Mouse (Mus musculus): ENCODE data around the gene Nsun4. TPM values are rescaled to one million over a fixed set of nuclear protein-coding genes. Genes with fewer than 3 reads are reported as not detected.

Gene Nsun4
- polyA plus RNA-seq, 1 experiment from 2014 or later = 21.3 TPM

- no peak overlapping the region for H3K4me2 ChIP-seq (ENCODE audit: low read depth, low read length)
- ATAC-seq (replicated peaks; ENCODE audit: insufficient number of reproducible peaks, low FRiP score, low TSS enrichment, low read depth) (no peak), DNase-seq (ENCODE audit: low spot score) (no peak)
- no peak overlapping the region for H3K9ac ChIP-seq (replicated peaks; ENCODE audit: low read length)
- no peaks in the 10 kb centered on the region for H3K4me1 ChIP-seq (ENCODE audit: control insufficient read depth, insufficient read depth, low read length)
- H3K27ac ChIP-seq (replicated peaks; ENCODE audit: low read depth, low read length) = no peak overlapping the region
- peaks cover under 1% of the 10 kb centered on the region for H3K27me3 ChIP-seq (ENCODE audit: control insufficient read depth, insufficient read depth, low read length)
- H3K9me3 ChIP-seq (replicated peaks; ENCODE audit: control insufficient read depth, low read length) = no peaks in the 10 kb centered on the region
- no peak overlapping the region for H3K4me3 ChIP-seq (ENCODE audit: low read depth, low read length)
- WGBS = 83% methylated on average over 8 of the region's 8 CpGs
- no peaks in the 10 kb centered on the region for H3K36me3 ChIP-seq (replicated peaks; ENCODE audit: control insufficient read depth, insufficient read depth, low read depth, low read length)
Measured at GRCm38 (mm10) chr4:116010186-116010585, 43.5 kb downstream of the Nsun4 start.

- WGBS = 70% methylated on average over 4 of the region's 4 CpGs
- H3K9ac ChIP-seq (replicated peaks; ENCODE audit: low read length) = no peak overlapping the region
- no peaks in the 10 kb centered on the region for H3K9me3 ChIP-seq (replicated peaks; ENCODE audit: control insufficient read depth, low read length)
- H3K4me1 ChIP-seq (ENCODE audit: control insufficient read depth, insufficient read depth, low read length) = no peaks in the 10 kb centered on the region
- H3K4me2 ChIP-seq (ENCODE audit: low read depth, low read length) = no peak overlapping the region
- no peak overlapping the region for H3K4me3 ChIP-seq (ENCODE audit: low read depth, low read length)
- H3K36me3 ChIP-seq (replicated peaks; ENCODE audit: control insufficient read depth, insufficient read depth, low read depth, low read length) = no peaks in the 10 kb centered on the region
- ATAC-seq (replicated peaks; ENCODE audit: insufficient number of reproducible peaks, low FRiP score, low TSS enrichment, low read depth) (no peak), DNase-seq (ENCODE audit: low spot score) (no peak)
- no peaks in the 10 kb centered on the region for H3K27me3 ChIP-seq (ENCODE audit: control insufficient read depth, insufficient read depth, low read length)
- no peak overlapping the region for H3K27ac ChIP-seq (replicated peaks; ENCODE audit: low read depth, low read length)
Measured at GRCm38 (mm10) chr4:116001206-116001605, 52.5 kb downstream of the Nsun4 start.

GRCm38 (mm10) chr4:116000671-116001070, 53.0 kb downstream of the Nsun4 start:
- 43% methylated on average over 6 of the region's 6 CpGs for WGBS
- Histone ChIP-seq H3K4me1 (ENCODE audit: control insufficient read depth, insufficient read depth, low read length) (no peaks in the 10 kb centered on the region), H3K27ac (replicated peaks; ENCODE audit: low read depth, low read length) (no peak overlapping the region), H3K9ac (replicated peaks; ENCODE audit: low read length) (no peak overlapping the region), H3K4me3 (ENCODE audit: low read depth, low read length) (no peak overlapping the region), H3K9me3 (replicated peaks; ENCODE audit: control insufficient read depth, low read length) (no peaks in the 10 kb centered on the region), H3K4me2 (ENCODE audit: low read depth, low read length) (no peak overlapping the region), H3K27me3 (ENCODE audit: control insufficient read depth, insufficient read depth, low read length) (no peaks in the 10 kb centered on the region), H3K36me3 (replicated peaks; ENCODE audit: control insufficient read depth, insufficient read depth, low read depth, low read length) (no peaks in the 10 kb centered on the region)
- ATAC-seq (replicated peaks; ENCODE audit: insufficient number of reproducible peaks, low FRiP score, low TSS enrichment, low read depth) (no peak), DNase-seq (ENCODE audit: low spot score) (no peak)

GRCm38 (mm10) chr4:115996729-115997128, 56.9 kb downstream of the Nsun4 start:
- ATAC-seq (replicated peaks; ENCODE audit: insufficient number of reproducible peaks, low FRiP score, low TSS enrichment, low read depth) = no peak
- H3K27me3 ChIP-seq (ENCODE audit: control insufficient read depth, insufficient read depth, low read length) = no peaks in the 10 kb centered on the region
- WGBS = 76% methylated on average over 4 of the region's 4 CpGs
- H3K4me2 ChIP-seq (ENCODE audit: low read depth, low read length) = no peak overlapping the region
- DNase-seq (ENCODE audit: low spot score) = no peak
- no peaks in the 10 kb centered on the region for H3K4me1 ChIP-seq (ENCODE audit: control insufficient read depth, insufficient read depth, low read length)
- no peak overlapping the region for H3K27ac ChIP-seq (replicated peaks; ENCODE audit: low read depth, low read length)
- H3K4me3 ChIP-seq (ENCODE audit: low read depth, low read length) = no peak overlapping the region
- H3K36me3 ChIP-seq (replicated peaks; ENCODE audit: control insufficient read depth, insufficient read depth, low read depth, low read length) = no peaks in the 10 kb centered on the region
- H3K9ac ChIP-seq (replicated peaks; ENCODE audit: low read length) = no peak overlapping the region
- no peaks in the 10 kb centered on the region for H3K9me3 ChIP-seq (replicated peaks; ENCODE audit: control insufficient read depth, low read length)

GRCm38 (mm10) chr4:115995376-115995730, 58.3 kb downstream of the Nsun4 start:
- H3K4me2 ChIP-seq (ENCODE audit: low read depth, low read length) = no peak overlapping the region
- H3K4me1 ChIP-seq (ENCODE audit: control insufficient read depth, insufficient read depth, low read length) = no peaks in the 10 kb centered on the region
- no peaks in the 10 kb centered on the region for H3K36me3 ChIP-seq (replicated peaks; ENCODE audit: control insufficient read depth, insufficient read depth, low read depth, low read length)
- DNase-seq (ENCODE audit: low spot score) (no peak), ATAC-seq (replicated peaks; ENCODE audit: insufficient number of reproducible peaks, low FRiP score, low TSS enrichment, low read depth) (no peak)
- 68% methylated on average over 2 of the region's 2 CpGs for WGBS
- H3K27me3 ChIP-seq (ENCODE audit: control insufficient read depth, insufficient read depth, low read length) = no peaks in the 10 kb centered on the region
- H3K27ac ChIP-seq (replicated peaks; ENCODE audit: low read depth, low read length) = no peak overlapping the region
- H3K9ac ChIP-seq (replicated peaks; ENCODE audit: low read length) = no peak overlapping the region
- H3K9me3 ChIP-seq (replicated peaks; ENCODE audit: control insufficient read depth, low read length) = no peaks in the 10 kb centered on the region
- no peak overlapping the region for H3K4me3 ChIP-seq (ENCODE audit: low read depth, low read length)

- Histone ChIP-seq H3K9ac (replicated peaks; ENCODE audit: low read length) (no peak overlapping the region), H3K4me1 (ENCODE audit: control insufficient read depth, insufficient read depth, low read length) (no peaks in the 10 kb centered on the region), H3K27ac (replicated peaks; ENCODE audit: low read depth, low read length) (no peak overlapping the region), H3K4me3 (ENCODE audit: low read depth, low read length) (no peak overlapping the region), H3K9me3 (replicated peaks; ENCODE audit: control insufficient read depth, low read length) (no peaks in the 10 kb centered on the region), H3K36me3 (replicated peaks; ENCODE audit: control insufficient read depth, insufficient read depth, low read depth, low read length) (no peaks in the 10 kb centered on the region), H3K27me3 (ENCODE audit: control insufficient read depth, insufficient read depth, low read length) (no peaks in the 10 kb centered on the region), H3K4me2 (ENCODE audit: low read depth, low read length) (no peak overlapping the region)
- WGBS = 83% methylated on average over 16 of the region's 16 CpGs
- DNase-seq (ENCODE audit: low spot score) = no peak
- ATAC-seq (replicated peaks; ENCODE audit: insufficient number of reproducible peaks, low FRiP score, low TSS enrichment, low read depth) = no peak; the same call in 1 of the 2 replicates
Measured at GRCm38 (mm10) chr4:115994662-115995375, 58.9 kb downstream of the Nsun4 start.

GRCm38 (mm10) chr4:115989382-115989781, 64.3 kb downstream of the Nsun4 start:
- no peaks in the 10 kb centered on the region for H3K36me3 ChIP-seq (replicated peaks; ENCODE audit: control insufficient read depth, insufficient read depth, low read depth, low read length)
- WGBS = 80% methylated on average over 7 of the region's 7 CpGs
- DNase-seq (ENCODE audit: low spot score) = no peak
- H3K27ac ChIP-seq (replicated peaks; ENCODE audit: low read depth, low read length) = no peak overlapping the region
- H3K4me3 ChIP-seq (ENCODE audit: low read depth, low read length) = no peak overlapping the region
- H3K9me3 ChIP-seq (replicated peaks; ENCODE audit: control insufficient read depth, low read length) = no peaks in the 10 kb centered on the region
- no peak for ATAC-seq (replicated peaks; ENCODE audit: insufficient number of reproducible peaks, low FRiP score, low TSS enrichment, low read depth)
- H3K9ac ChIP-seq (replicated peaks; ENCODE audit: low read length) = no peak overlapping the region
- H3K4me2 ChIP-seq (ENCODE audit: low read depth, low read length) = no peak overlapping the region
- no peaks in the 10 kb centered on the region for H3K4me1 ChIP-seq (ENCODE audit: control insufficient read depth, insufficient read depth, low read length)
- H3K27me3 ChIP-seq (ENCODE audit: control insufficient read depth, insufficient read depth, low read length) = peaks cover 1% of the 10 kb centered on the region; the same call in 1 of the 2 replicates

GRCm38 (mm10) chr4:115987858-115988530, 65.7 kb downstream of the Nsun4 start:
- no peak overlapping the region for H3K4me3 ChIP-seq (ENCODE audit: low read depth, low read length)
- DNase-seq (ENCODE audit: low spot score) (no peak), ATAC-seq (replicated peaks; ENCODE audit: insufficient number of reproducible peaks, low FRiP score, low TSS enrichment, low read depth) (no peak)
- H3K9me3 ChIP-seq (replicated peaks; ENCODE audit: control insufficient read depth, low read length) = no peaks in the 10 kb centered on the region
- H3K4me1 ChIP-seq (ENCODE audit: control insufficient read depth, insufficient read depth, low read length) = no peaks in the 10 kb centered on the region
- H3K27me3 ChIP-seq (ENCODE audit: control insufficient read depth, insufficient read depth, low read length) = peaks cover 3% of the 10 kb centered on the region; the same call in 1 of the 2 replicates
- H3K4me2 ChIP-seq (ENCODE audit: low read depth, low read length) = no peak overlapping the region
- H3K36me3 ChIP-seq (replicated peaks; ENCODE audit: control insufficient read depth, insufficient read depth, low read depth, low read length) = no peaks in the 10 kb centered on the region
- WGBS = 80% methylated on average over 5 of the region's 5 CpGs
- no peak overlapping the region for H3K9ac ChIP-seq (replicated peaks; ENCODE audit: low read length)
- H3K27ac ChIP-seq (replicated peaks; ENCODE audit: low read depth, low read length) = no peak overlapping the region
